Mouse (Mus musculus) right cerebral cortex, postnatal 14 days (tissue): ENCODE measurements around the gene Dixdc1.

ENCODE experiments used
- DNase-seq: peaks from one replicate; pipeline ENCODE4 v3.0.0; 2022

Gene Dixdc1

DNA sequence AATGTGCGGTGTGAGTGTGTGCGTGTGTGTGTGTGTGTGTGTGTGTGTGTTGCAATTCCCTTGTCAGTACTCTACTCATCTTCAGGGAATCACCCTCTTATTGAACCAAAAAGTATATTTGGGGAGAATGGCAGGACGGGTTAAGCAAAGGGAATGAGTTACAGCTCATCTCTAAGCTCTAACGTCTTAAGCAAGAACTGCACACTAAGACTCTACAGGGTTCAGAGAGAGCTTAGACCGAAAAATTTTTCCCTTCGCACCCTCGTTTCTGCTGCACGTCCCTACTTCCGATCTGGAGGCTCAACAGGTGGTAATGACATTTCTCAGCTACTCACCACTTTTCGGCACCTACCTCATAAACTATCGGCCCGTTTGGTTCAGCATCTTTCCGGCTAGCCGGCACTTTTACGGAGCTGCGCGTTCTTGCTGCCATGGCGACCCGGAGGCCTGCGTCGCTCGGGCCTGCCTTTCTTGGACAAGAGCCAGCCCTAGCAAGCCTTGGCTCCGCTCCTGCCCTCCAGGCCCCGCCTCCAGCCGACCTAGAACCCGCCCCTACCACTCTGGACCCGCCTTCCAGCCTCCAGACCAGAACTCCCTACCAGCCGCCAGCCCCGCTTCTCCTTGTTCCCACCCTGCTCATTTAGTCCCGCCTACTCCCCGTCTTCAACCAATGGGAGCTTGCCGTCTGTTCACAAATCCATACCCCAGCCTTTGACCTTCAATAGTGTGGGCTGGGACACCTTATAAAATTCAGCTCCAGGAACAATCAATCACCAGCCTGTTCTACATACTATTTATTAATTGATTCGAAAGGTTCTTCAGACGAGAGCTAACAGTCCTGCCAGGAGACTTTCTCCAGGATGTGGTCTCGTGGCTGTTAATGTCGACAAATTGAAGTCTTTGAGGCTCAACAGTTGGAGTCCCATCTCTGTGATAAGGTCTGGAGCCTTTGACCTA, at the start of gene Dixdc1:
Dixdc1 (minus strand) TSS at position 604 of the 957 bp plus-strand sequence.
- peak; percentile 88 for DNase-seq

GRCm38 (mm10) chr9:50782155-50782554, 42.8 kb upstream of the Dixdc1 start:
- peak; percentile 33 for DNase-seq

DNA sequence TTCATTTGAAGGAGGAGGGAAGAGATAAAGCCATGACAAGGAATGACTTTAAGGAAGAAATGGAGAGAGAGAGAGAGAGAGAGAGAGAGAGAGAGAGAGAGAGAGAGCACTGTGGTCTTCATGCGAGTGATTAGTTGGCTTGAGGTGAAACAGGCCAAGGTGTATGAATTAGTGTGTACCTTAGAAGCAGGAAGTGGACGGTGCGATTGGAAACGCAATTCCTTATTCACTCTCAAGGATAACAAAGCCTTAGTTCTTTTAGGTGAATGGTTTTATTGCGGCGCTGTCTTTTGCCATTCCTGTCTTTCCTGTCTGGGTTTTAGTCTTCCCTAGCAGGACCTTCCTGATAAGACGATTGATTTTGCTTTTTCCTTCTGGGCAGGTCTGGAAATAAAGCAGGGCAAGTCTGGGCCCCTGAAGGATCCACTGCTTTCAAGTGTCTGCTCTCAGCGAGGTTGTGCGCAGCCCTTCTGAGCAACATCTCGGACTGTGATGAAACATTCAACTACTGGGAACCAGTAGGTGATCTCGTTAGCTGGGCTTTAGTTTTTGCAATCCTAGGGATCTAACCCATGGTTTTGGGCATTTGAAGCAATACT, 36.9 kb upstream of the Dixdc1 start:
- DNase-seq = no peak

- DNase-seq = peak; percentile 21
These were observed 36.4 kb upstream of the Dixdc1 start for GRCm38 (mm10) chr9:50775662-50776126.

GRCm38 (mm10) chr9:50774991-50775612, 35.8 kb upstream of the Dixdc1 start, which contains the start of the genes Alg9 and 1110032A03Rik:
Alg9 (plus strand) TSS chr9:50775019.
1110032A03Rik (minus strand) TSS chr9:50775520.
- DNase-seq = peak; percentile 92

DNA sequence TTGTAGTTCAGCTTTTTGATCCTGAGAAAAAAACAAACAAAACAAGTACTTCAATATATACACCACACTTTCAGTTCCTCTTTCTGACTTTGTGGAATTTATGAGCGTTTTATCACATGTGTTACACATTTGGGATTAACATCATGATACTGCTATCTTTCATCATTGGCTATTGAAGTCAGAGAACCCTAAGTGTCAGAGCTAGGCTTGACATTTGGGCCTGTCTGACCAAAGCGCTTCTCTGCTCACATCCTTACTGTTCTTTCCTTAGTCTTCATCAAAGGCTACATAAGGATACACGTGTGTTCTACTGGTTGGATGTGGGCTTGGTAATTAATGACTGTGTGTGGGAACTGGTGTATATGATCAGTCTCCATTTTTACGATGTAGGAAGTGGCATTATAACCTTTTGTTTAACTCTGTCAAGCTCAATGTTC, 34.7 kb upstream of the Dixdc1 start:
- no peak for DNase-seq

DNA sequence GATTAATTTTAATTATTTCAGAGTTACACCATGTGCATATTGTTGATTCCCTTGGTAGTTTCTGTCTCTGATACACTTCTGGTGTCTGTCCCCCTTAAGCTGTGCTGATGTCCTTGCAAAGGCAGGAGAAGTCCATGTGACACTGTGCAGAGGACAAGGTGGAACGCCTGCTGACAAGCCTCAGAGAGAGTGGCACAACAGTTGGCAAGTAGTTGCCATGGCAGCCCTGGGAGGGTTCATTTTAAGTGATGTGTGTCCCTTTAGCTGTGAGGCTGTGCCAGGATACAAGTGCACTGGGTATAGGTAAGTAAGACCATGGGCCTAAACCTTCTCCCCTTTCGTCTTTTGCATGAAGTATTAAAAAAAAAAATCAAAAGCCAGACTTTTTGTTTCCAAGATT, 30.7 kb upstream of the Dixdc1 start:
- DNase-seq = no peak

GRCm38 (mm10) chr9:50768107-50769002, 29.0 kb upstream of the Dixdc1 start, which contains the start of gene Fdxacb1:
Fdxacb1 (plus strand) TSS chr9:50768236.
- peak; percentile 97 for DNase-seq

GRCm38 (mm10) chr9:50767531-50768106, 28.3 kb upstream of the Dixdc1 start:
- DNase-seq = no peak

GRCm38 (mm10) chr9:50763331-50763730, 24.0 kb upstream of the Dixdc1 start:
- no peak for DNase-seq

GRCm38 (mm10) chr9:50761520-50762243, 22.4 kb upstream of the Dixdc1 start:
- no peak for DNase-seq

GRCm38 (mm10) chr9:50756711-50757110, 17.4 kb upstream of the Dixdc1 start:
- no peak for DNase-seq

GRCm38 (mm10) chr9:50753947-50754346, 14.6 kb upstream of the Dixdc1 start:
- no peak for DNase-seq

DNA sequence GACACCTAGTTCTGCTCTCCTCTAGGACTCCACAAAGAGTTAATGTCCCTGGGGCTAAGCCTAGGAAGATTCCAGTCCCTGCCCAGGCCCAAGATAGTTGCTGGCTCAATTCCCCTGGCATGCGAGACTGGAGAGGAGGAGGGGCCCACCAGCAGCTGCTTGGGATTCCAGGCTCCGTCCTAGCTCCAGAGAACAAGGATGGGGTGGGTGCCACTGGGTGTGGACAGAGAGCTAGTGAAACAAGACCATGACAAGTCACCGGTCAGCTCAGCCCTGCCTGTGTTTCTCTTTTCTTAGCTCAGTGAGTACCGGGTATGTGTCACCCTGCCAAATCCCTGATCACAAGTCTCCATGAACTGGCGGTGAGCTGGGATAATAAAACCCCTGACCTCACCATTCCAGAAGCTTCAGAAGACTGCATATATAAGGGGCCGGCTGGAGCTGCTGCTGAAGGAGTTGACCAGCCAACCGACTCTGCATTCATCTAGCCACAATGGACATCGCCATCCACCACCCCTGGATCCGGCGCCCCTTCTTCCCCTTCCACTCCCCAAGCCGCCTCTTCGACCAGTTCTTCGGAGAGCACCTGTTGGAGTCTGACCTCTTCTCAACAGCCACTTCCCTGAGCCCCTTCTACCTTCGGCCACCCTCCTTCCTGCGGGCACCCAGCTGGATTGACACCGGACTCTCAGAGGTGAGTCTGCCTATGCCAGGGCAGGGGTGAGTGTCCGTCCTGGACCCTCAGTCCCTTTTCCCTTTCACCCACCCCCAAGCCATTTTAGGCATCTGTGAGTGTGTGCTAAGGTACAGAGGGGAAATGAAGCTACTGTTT, 13.7 kb upstream of the Dixdc1 start:
- peak; percentile 57 for DNase-seq

- peak; percentile 33 for DNase-seq
These were observed 12.8 kb upstream of the Dixdc1 start, which contains the start of gene Hspb2 for GRCm38 (mm10) chr9:50752054-50752602. Hspb2 (minus strand) TSS chr9:50752354.

DNA sequence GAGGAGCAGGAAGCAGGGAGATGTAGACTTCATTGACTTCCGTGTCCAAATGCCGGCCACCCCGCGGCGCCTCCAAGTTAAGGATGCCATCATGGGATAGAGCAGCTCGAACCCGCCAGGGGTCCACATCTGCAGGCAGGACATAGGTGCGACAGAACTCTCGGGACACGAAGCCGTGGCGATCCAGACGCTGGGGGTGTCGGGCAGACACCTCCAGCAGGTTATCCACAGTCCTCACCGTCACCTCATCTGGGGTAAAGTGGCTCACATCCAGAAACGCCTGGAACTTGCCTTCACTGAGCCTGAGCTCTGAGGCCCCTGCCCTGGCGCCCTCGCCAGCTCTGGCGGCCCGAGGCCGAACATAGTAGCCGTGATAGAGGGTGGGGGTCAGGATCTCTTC, 12.0 kb upstream of the Dixdc1 start, which contains the start of gene Cryab:
Cryab (plus strand) TSS at position 3 of the 400 bp plus-strand sequence.
- DNase-seq = no peak

DNA sequence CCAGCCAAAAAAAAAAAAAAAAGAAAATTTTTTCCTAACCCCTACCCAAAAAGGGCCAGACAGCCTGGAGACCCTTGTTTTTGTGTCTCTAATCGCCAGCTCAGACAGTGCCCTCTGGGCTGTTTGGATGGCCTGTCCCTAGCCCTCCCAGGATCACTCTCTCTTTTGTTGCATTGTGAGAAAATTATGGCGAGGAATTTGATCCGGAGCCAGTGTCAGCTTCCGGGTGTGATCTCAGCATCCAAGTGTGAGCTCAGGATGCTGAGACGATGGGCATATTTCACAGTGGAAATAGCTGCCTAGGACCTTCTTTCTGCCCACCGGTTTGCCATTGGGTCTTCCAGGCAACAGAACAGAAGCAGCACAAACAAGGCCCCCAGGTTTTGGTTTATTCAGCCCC, 11.4 kb upstream of the Dixdc1 start:
- no peak for DNase-seq

- DNase-seq = no peak
These were observed 6.9 kb upstream of the Dixdc1 start, which contains the start of gene 2310030G06Rik for GRCm38 (mm10) chr9:50746214-50746677. 2310030G06Rik (minus strand) TSS chr9:50746536.

DNA sequence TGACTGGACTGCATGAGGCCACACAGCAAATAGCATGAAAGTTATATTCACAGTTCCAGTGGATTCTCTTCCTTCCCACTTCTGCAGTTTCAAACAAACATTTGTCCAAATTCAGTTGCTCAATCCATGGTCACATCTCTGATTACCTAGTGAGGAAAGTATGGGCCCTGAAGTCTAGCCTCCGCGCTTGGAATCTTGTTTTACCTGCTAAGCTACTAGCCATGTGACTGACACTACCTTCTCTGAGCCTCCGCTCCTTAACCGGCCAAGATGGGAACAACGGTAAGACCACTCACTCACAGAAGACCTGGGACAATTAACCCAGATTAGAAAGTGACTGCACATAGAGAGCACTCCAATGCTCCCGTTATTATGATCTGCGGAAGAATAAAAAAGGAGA, 6.5 kb upstream of the Dixdc1 start:
- DNase-seq = no peak
